Mouse (Mus musculus): ENCODE measurements at regions not wholly inside any gene's neighbourhood (a gene's known extent, or its start where the extent isn't known, plus 50 kb on each side); places are given as distances from the start of the nearest gene placed in this dataset.

DNA sequence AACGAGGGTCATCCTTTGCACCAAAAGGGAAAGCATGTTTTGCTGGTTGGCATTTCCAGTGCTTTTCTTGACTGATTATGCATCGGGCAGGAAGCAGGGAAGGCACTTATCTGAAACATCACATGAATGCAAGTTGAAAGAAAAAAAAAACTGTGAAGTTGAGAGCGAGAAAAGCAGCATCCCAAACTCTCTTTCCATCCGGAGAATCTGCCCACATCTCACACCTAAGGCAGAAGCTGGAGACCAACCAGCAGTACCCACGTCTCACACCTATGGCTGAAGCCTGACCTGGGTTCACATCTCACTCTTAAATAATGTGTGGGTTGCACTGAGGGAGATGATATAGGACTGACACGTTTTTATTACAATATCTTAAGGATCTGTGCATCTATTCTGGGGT lies 143.3 kb downstream of the Ackr3 start:
- no peak for DNase-seq (ENCODE audit: low spot score)

DNA sequence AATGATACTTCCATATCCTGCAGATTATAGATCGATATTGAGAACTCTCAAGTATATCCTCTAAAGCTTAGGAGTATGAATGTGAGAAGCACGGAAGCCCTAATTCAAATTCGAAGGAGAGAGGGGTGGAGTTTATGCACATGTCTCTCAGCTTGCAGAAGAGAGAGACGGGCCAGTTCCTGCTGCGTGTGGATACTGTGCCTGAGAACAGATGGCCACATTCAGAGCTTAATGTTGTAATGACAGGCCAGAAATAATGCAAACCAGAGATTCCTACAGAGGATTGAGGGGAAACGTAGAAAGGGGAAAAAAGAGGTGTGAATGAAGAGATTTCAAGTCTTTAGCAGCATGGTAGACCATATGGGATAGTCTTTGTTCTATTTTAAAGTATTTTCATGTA lies 145.8 kb downstream of the Ackr3 start:
- DNase-seq (ENCODE audit: low spot score), result no peak

DNA sequence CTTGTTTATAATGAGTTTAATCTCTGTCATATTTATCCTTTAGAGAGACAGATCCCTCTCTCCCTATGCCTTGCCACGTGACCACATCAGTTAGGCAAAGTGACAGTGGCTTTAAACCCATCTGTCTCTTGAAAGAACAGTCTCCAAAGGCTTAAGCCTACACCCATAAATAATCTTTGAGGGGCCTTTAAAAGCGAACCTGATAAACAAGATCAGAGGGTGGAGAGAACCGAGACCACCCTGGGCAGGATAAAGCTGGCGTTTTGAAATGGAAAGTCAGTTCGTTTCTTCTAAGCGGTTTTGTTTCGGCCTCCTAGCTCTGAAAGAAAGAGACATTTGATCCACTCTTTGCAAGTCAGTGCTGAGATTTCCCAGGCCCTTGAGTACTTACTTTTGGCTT lies 149.5 kb downstream of the Ackr3 start:
- no peak for DNase-seq (ENCODE audit: low spot score)

DNA sequence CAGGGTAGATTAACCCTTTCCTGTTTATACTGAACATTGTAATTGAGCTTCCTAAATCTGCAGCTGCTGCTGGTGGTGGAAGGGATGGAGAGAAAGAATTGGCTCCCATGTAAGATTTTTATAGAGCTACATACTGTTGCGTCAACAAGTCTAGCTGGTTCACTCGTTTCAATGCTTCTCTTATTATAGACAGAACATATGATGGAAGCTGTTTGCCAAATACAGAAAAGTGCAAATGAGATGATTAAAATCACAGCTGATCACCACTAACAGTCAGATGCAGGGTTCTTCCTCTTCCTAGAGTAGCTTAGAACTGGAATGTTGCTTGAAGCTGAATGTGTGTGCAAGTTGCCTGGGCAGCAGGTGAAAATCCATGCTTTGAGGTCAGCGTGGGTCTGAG lies 152.8 kb downstream of the Ackr3 start:
- no peak for DNase-seq (ENCODE audit: low spot score)

DNA sequence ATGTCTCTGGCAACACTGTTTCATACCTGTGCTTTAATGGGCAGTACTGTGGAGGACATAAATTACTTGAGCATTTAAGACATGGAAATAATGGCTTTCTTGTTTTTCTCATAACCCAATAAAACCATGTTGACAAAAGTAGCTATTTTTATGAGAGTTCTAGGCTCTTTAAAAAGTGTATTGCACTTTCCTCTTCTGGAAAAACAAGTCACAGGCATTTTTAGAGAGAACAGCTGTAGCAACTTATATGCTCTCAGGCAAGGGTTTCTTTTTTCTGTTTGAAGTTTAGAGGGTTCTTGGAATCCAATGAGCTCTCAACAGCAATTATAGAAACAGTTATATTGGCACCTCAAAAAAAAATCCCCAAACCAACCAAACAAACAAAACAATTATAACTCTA lies 153.6 kb downstream of the Ackr3 start:
- DNase-seq (ENCODE audit: low spot score), result no peak

DNA sequence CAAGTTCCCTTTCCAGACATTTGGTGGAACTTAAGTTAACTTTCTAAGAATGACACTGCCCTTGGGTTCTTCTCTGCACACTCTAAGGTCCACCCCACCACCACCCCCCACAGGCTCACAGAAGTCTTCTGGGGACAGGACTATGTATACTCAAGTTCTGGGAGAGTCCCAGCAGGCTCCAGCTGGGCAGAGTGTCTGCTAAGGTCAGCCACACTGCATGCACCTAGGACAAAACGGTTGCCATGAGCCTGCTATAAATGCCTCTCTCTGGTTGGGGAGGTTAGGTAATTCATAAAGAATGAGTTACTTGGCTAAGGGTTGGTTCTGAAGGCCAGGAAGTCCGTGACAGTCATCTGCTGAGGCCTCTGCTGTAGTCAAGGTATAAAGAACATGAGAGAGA lies 155.2 kb downstream of the Ackr3 start:
- DNase-seq (ENCODE audit: low spot score), result no peak

DNA sequence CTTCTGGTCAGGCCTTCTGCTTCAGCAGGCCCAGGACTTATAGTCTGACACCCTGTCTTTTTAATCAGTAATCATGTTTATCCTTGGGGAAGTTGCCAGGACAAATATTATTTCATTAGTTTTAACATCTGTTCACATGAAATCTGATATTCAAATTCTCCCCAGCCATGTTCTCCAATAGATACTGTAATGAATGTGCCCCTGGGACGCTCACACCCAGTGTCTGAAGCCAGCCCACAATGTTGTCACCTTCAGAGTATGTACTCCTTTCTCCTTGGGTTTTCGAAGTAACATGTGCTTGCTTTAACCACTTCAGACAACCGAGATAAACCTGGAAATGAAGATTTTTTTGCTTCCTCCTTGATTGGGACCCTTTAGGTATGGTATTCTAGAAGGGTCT lies 156.3 kb downstream of the Ackr3 start:
- no peak for DNase-seq (ENCODE audit: low spot score)

DNA sequence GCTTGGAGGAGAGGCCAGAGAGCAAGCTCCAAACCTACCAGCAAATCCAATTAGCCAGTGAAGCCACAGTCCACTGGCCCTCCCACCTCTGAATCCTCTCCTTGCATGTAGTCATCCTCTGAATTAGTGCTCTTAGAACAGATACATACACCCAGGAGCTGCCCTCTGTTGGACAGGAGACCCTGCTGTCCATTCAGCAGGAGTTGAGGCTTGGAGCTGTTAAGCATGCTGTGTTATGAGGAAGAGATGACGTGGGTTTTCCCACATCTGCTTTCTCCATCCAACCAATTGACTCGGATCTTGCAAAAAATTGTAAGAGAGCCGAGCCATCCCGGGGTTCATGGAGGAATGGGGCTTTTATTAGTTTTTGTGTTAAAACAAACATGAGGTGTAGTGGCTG lies 160.7 kb downstream of the Ackr3 start:
- DNase-seq (ENCODE audit: low spot score), result no peak

DNA sequence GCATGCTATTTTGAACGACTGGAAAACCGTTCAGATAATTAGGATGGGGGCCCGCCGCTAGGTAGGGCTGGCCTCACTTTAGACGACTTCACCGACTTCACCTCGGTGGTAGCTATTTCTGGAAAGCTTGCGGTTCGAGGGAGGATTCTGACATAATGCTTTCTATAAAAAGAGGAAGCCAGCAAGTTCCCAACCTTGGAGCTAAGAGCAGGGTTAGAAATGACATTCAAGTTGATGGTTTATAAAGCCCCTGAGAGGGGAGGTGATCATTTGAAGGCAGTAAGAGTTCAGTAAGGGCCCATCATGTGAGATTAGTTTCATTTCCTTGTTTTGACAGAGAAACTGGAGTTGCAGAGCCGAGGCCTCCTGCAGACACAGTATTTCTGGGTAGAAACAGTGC lies 164.8 kb downstream of the Ackr3 start:
- no peak for DNase-seq (ENCODE audit: low spot score)

DNA sequence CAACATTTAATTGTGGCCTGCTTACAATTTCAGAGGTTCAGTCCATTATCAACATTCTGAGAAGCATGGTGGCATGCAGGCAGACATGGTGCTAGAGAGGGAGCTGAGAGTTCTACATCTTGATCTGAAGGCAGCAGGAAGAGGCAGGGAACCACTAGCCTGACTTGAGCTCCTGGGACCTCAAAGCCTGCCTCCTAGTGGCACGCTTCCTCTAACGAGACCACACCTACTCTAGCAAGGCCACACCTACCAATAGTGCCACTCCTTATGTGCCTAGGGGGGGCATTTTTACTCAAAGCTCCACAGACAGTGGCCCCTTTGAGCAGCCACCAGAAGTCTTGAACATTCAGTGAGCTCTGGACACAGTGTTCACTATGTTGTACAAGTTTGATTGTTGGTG lies 165.5 kb downstream of the Ackr3 start:
- no peak for DNase-seq (ENCODE audit: low spot score)

DNA sequence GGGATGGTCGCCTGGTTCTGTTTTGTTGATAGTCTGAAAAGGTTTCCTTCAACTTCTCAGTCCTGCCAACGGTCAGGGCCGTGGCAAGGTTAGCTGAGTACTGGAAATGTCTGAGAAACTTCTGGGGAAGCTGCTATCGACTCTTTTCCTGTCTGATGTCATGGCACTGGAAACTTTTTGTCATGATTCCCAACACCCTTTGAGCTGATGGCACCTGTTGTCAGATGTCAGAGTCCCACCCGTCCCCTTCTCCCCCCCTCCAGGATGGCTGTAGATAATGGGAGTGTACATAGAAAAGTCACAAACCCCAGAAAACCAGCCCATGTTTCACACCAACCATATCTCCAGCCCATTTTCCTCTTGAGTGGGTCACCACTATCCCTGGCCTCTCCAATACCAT lies 167.0 kb downstream of the Ackr3 start:
- DNase-seq (ENCODE audit: low spot score), result no peak

DNA sequence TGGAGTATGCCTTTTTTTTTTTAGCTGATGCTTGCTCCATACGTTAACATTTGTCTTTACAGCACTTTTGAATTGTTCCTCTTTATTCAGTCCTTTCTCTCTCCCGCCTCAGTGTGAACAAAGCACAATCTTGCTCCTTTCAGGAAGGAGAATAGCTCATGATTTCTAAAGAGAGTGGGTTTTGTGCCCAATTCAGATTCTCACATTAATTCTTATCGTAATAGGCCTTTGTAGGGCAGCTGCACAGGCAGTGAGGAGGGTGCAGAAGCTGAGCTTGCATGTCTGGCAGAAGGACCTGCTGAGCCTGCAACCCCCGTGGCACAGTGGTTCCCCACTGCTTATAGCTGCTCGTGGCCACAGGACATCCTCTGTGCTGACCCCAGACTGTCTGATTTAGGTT lies 169.2 kb downstream of the Ackr3 start:
- DNase-seq (ENCODE audit: low spot score), result no peak

DNA sequence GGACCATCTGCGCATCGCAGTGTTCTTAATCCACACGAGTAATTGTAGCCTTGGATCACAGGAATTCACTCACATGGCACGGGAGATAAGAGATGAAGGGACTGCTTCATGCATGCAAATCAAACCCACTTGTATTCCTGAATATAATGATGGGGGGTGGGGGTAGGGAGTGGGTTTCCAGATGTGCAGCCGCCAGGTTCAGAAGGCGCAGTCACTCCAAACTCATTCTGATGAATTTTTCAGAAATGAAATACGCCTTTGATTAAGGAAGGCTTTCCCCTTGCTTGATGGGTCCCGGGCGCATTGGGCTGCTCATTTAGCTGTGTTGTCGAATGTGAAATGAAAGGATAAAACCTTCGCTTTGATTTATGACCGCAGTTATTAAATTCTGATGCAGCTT lies 170.7 kb downstream of the Ackr3 start:
- DNase-seq (ENCODE audit: low spot score), result no peak

DNA sequence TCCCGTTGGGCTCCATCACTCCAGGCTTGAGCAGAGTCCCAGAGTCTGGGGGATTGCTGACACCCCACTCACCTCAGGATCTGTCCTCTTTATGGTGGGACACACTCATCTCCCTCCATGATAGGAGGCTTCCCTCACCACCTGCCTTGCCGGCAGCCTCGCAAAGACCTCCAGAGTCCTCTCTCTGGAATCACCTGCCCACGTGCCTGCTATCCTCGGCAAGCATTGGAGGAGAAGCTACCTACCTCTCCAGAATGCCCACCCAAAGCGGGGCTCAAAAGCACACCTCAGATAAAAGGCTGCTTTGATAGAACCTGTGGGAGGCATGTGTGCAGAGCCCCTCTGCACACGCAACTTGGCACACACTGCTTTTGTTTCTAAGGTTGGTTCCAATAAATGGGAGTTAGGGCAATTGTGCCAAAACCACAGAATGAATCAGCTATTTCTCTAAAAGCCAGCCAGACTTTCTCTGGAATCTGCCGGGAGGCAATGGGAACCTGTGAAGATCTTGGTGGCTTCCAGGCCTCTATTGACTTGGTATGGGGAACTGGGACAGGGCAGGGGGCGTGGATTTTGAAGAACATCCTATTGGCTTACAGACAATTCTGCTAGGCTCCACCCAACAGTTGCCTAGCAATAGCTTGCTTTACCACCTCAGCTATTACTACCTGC lies 176.4 kb downstream of the Ackr3 start:
- no peak for DNase-seq (ENCODE audit: low spot score)

DNA sequence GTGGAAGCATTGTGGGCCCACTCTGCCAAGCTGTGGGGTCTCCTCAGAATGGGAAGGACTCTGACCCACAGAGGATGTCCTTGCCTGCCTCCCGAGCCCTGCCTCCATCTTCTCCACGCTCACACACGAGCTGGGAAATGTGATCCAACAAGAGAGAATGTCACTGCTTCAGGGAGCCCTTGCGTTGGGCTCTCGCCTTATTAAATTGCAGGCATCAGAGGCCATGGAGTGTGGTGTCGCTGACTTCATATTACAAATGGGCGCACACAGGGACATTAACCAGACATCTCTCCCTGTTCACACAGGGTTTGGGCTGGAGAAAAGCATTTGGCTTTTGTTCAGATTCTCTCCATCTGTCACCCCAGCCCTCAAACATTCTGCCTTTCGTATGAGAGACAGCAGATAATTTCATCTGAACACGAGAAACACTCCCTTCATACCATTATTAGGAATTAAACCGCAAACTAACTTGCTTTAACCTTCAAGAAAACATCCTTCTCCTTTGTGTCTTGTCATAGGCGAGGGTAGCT lies 179.2 kb downstream of the Ackr3 start:
- DNase-seq (ENCODE audit: low spot score), result no peak

DNA sequence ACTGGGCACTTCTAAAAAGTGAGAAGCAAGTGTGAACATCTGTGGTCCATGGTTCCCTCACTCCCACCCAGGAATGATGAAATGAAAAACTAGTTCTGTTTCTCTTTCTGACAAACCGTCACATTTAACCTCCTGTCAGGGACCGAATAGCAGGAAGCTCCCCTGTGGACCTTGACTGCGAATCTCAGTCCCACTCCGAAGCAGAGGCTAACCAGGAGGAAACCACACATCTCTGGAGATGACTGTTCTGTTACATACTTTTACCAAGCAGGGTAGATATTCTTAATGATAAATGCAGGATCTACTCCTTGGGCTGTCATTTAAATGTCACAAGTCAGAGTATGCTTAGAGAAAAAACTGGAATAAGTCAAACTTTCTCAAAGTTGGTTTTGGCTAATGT lies 181.2 kb downstream of the Ackr3 start:
- DNase-seq (ENCODE audit: low spot score), result no peak

DNA sequence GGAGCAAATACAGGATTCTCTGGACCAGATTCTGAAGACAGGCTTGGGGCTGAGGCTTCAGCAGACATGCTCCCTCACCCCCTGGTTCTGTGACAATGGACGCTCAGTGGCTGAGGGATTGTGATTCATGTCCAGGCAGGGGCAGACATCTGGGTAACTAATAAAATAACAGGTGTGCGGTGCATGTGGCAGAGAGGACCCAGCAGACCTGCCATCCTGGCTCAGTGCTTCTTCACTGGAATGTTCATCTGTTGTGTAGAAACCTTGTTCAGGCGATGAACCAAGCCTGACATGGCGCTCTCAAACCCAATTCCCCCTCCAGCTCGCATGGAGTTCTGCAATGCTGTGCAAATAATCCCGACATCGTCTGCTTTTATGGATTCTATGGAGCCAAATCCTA lies 183.0 kb downstream of the Ackr3 start:
- DNase-seq (ENCODE audit: low spot score), result no peak

DNA sequence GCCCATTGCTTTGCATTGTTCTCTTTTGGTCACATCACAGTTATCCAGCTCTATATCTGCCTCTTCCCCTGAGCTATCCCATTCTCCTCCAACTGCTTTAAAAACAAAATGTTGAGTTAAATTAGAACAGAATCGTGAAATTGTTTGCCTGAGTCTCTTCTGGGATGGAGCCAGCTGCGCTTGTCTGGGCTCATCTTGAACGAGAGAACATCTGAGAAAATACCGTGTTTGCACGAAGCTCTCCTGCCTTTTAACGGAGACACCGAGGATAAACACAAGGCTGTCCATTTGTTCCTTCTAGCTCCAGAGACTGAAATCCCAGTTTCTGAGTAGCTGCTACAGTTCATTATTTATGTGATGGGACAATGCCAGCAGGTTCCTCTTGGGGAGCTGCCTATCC lies 186.6 kb downstream of the Ackr3 start:
- no peak for DNase-seq (ENCODE audit: low spot score)

DNA sequence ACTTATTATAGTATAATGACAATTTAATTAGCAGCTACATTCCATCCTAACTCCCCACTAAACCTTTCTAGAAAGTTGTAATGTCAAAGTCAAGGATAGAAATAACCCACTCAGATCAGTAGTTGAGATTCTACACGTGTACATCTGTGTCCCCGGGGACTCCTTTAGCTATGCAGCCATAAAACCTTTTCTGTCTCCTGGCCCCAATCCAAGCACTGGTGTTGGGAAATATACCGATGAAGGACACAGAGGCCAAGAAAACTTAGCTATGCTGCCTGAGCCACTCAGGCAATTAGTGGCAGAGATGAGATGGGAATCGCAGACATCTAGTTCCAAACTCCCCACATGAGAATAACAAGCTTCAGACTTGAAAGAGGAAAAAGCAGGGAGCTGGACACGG lies 190.1 kb downstream of the Ackr3 start:
- no peak for DNase-seq (ENCODE audit: low spot score)

DNA sequence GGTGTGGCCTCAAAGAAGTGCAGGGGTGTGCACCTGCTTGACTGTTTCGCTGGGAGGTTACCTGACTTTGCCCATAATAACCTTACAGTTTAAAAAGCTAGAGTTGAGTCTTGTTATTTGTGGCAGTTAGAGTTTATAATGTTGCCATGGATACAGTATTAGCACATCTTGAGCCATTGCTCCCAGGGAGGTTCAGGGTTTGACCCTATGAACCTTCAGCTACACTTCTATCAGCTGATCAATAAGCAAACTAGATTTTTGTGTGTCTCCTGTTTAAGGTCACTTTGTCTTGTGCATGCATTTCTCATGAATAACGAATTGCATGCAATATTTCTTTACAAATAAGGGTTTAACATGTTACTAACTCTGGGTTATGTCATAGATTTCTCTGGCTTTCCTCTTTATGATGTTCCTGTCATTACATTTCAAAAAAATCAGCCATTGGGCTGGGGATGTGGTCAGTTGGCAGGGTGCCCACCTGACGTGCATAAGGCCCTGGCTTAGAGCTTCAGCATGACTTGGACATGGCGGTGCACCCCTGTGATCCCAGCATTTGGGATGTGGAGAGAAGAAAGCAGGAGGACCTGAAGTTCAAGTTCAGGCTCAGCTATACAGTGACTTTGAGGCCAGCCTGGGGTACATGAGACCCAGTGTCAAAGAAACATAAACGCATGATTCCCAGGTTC lies 191.7 kb downstream of the Ackr3 start:
- no peak for DNase-seq (ENCODE audit: low spot score)

DNA sequence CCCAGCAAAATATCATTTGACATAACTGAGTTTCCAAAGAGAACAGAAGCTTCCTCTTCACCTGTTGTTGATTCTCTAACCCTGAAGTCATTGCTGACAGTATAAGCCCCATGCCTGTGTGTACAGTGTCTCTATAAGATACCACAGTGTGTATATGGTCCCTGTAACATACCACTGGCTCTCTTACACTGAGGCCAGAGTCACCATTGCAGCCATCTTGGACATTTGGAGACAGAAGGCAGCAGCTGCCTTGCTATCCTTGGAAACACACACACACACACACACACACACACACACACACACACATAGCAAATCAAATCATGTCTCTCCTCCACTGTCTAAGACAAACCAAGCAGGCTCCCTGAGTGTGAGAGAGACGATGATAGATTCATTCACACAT lies 192.9 kb downstream of the Ackr3 start:
- DNase-seq (ENCODE audit: low spot score), result no peak

DNA sequence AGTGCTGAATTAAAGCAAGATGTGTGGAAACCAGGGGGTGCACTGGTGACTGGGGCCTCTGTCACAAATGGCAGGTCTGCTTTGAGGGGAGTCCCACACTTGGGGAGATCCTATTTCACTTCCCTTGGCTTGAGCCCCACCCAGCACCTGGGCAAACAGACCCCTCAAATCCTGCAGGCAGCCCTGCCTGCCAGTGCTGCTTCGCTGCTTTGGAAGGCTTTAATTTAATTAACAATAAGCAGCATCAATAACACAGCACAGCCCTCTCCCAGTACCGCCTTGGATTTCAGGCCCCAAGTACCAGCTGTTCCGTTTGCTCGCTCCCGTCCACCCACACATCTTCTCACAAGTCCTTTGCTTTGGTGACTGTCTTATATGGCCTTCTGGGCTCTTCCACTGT lies 193.6 kb downstream of the Ackr3 start:
- no peak for DNase-seq (ENCODE audit: low spot score)

DNA sequence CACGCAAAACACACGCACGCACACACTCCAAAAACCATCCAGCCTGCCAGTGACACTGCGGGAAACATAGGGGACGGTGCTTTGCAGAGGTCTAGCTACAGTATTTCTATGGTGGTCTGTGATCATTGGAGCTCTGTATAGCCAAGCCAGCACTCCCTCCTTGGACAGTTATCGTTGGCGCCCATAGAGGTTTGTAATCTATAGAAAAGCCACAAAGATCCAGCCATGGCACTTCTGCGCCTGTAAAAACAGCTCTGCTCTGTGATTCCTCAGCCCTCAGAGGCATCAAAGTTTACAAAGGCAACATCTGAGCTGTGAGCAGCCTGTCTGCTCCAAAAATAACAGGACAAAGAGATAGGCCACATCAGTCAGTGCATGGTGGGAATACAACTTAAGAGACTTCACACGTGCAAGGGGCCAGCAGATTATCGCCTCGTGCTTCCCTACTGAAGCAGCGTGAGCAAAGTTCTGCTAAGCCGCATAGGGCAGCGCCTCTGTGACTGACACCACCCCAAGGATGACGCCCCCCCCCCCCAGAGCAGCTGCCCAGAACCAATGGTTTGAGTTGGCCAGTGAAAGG lies 194.7 kb downstream of the Ackr3 start:
- DNase-seq (ENCODE audit: low spot score), result no peak

DNA sequence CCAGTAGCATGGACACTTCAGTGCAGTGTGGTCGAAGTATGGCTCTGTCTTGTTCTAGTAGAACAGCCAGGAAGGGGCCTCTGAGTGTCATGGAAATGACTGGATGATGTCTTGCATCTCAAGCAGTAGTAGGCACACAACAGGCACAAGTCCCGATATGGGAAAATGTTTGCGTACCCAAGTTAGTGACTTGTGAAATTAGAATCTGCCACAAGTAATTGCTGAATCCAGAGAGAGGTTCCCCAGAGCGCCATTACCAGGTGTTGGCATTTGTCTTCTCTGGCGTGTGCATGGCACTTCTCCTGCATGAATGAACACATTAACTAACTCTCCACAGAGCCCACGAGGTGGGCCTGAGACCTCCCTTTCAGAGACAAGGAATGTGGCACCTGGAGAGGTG lies 199.3 kb downstream of the Ackr3 start:
- DNase-seq (ENCODE audit: low spot score), result no peak

All from urinary bladder, postnatal 14 days (tissue).